11 mouse cellular contexts compared by ENCODE assay signal in genomic region chr13:117079316-117079715, GRCm38 (mm10).
"Had no signal": no experiment of that assay in that cellular context is flagged by ENCODE, and none has a peak within 500 bp of the region (broad histone marks: within the 10 kb centered on the region; RNA-seq: fewer than 3 reads in every experiment).

No protein-coding gene starts in this region.

- H3K4me2 ChIP-seq: liver, embryonic 13.5 days; midbrain, embryonic 12.5 days had no signal

- H3K4me3 ChIP-seq: layer of hippocampus, adult 2 months; liver, embryonic 13.5 days; midbrain, embryonic 12.5 days had no signal

- H3K36me3 ChIP-seq: liver, embryonic 13.5 days; midbrain, embryonic 12.5 days had no signal

- H3K4me1 ChIP-seq: liver, embryonic 13.5 days; midbrain, embryonic 12.5 days had no signal

- H3K9ac ChIP-seq: liver, embryonic 13.5 days; midbrain, embryonic 12.5 days had no signal

- H3K27me3 ChIP-seq: liver, embryonic 13.5 days; midbrain, embryonic 12.5 days had no signal

- DNase-seq: kidney, adult 18-20 months; kidney, adult 9 months; kidney, postnatal 14 days; layer of hippocampus, adult 9-11 months; liver, embryonic 13.5 days; lung, adult 2 months; lung, postnatal 14 days; lung, postnatal 4 days; thymus, postnatal 25 days had no signal

- H3K9me3 ChIP-seq: liver, embryonic 13.5 days; midbrain, embryonic 12.5 days had no signal

- H3K27ac ChIP-seq: layer of hippocampus, adult 2 months; liver, embryonic 13.5 days; midbrain, embryonic 12.5 days had no signal
